Mouse (Mus musculus) brain, embryonic 14.5 days (tissue): ENCODE data around the gene Cmtr1.

Experiments used
- CTCF ChIP-seq: fragments of 200-500 bp; IDR thresholded peaks from 2 replicates; pipeline ENCODE4 v1.5.1; 2012; ENCODE audit warnings: inconsistent platforms, mild to moderate bottlenecking, moderate library complexity, borderline replicate concordance; ENCODE audit not compliant: insufficient read depth, insufficient read length; ENCODE audit errors: extremely low read depth
- POLR2A ChIP-seq: fragments of 200-500 bp; IDR thresholded peaks from 2 replicates; pipeline ENCODE4 v1.6.1; 2012; ENCODE audit warnings: mild to moderate bottlenecking, inconsistent platforms, borderline replicate concordance; ENCODE audit not compliant: poor library complexity, insufficient read depth, insufficient read length, severe bottlenecking; ENCODE audit errors: extremely low read depth

- no peak for TF ChIP-seq CTCF
- no peak for TF ChIP-seq POLR2A
Measured at GRCm38 (mm10) chr17:29708783-29709182, 48.4 kb downstream of the Cmtr1 start.
